Mouse (Mus musculus) thymus, postnatal 0 days (tissue): ENCODE measurements around the gene Gm20388. TPM values are rescaled to one million over a fixed set of nuclear protein-coding genes. Genes with fewer than 3 reads are reported as not detected.
A peak's percentile ranks its signal among the peaks of the same experiment; 100 is the strongest.
"Not testable (repeated sequence)": the region's sequence is repeated elsewhere in the genome, so short reads cannot be mapped to it uniquely, and the experiment has no call there.

Experiments used
- DNase-seq: peaks from one replicate; pipeline ENCODE4 v3.0.0-alpha.2; 2015; ENCODE audit warnings: low spot score
- polyA plus RNA-seq: library from polyadenylated mRNA; unstranded; fragments of >200 nt; fragmentation: Nextera tagmentation; extraction: Ambion mirVana; gene quantifications from 2 replicates; pipeline ENCODE4 v1.2.1, GENCODE M21; 2015

The Gm20388 gene
- polyA plus RNA-seq, 1 experiment from 2014 or later, result not detected

DNA sequence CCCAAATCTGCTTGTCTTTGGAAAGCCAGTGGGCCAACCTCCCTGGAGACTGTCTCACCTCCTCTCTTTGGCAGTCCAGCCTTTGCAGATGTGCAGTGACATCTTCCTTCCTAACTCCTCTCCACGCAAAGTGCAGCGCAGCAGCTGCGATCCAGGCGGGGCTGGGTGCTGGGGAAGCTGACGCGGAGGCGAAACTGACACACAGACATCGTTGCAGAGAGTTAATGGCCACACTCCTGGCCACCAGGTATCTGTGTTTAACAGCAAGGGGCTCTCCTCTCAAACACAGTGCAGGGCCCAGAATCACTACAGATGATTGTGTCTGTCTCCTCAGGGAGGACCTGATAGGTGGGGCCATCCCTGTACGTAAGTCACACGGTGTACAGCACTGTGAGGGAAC, 3360.5 kb downstream of the Gm20388 start:
- no peak for DNase-seq

DNA sequence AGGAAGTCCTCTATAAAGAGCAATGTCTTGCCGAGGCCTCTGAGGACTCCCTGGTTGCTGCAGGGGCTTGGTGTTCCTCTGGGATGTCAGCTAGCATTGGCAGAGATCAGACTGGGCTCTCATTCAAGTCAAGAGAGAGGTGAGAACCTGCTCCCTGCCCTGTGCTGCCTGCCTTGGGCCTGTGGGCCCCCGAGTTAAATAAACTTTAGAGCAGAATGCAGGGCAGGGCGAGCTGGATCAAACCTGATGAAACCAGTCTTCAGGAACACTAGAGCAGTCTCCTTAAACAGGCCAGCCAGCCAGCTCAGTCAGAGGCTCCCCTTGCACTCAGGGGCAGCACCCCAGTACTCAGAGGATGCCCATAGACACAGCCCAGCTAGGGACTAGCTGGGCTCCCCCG, 3361.3 kb downstream of the Gm20388 start:
- DNase-seq, result no peak

DNA sequence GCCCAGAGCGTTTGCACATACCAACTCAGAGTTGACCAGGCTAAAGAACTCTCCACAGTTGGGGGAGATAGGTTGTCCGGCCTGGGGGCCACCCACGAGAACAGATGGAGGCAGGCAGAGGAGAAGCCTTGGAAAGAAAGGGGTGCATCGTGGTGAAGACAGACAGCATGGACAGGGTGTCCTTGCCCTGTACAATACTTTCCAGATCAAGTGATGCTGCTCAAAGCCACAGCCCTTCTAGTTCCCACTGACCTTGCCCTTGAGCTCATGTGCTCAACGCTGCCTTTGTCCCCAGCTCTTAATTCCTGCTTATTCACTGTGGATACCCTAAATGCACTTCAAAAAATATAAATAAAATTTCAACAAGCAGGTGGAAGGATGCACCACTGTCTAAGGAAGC, 3363.8 kb downstream of the Gm20388 start:
- DNase-seq, result no peak

DNA sequence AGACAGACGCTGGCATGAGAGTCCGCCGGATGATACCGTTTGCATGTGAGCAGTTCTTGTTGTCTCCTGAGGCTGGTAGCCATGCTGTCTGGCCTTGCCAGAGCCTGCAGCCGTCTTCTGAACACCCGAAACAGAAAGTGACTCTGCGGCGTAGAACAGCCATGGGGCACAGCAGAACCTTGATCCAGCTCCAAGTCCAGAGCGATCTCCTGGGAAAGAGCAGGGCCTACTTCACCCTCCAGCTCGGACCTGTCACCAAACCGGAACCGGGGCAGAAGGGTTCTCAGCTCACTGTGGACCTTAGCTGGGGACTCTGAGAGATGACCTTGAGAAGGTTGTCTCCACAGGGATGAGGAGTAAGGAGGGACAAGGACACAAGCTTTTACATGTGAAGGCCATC, 3364.5 kb downstream of the Gm20388 start:
- DNase-seq, result no peak

DNA sequence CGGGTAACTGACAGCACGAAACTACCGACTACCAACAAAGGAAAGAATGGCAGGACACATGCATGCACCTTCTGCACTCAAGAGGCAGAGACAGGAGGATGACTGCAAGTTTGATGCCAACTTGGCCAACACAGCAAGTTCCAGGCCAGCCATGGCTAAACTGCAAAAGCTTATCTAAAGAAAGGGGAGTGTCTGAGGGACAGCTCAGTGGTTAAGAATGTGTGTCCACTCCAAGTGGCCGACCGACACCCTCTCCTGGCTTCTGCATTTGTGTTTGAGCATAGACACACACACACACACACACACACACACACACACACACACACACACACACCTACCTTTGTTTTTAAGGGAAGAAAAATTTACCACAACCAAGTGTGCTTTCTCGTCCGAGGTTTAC, 3367.8 kb downstream of the Gm20388 start:
- DNase-seq, result no peak

DNA sequence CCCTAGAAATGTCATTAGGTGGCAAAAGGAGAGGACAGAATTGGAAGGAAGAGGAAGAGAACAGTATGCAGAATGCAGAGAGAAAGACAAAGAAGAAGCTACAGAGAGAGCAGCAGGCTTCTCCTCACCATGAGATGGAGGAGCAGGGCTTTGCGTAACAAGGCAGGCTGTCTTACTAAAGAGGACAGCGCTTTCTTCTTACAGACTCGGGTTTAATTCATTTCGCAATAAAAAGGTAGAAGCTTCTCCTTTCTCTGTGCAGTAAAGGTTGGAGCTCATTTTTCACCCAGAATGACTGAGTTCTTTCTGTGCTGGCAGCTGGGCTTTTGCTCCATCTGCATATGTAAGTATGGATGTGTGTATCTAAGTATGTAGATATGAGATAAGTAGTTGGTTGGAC, 3369.2 kb downstream of the Gm20388 start:
- no peak for DNase-seq

DNA sequence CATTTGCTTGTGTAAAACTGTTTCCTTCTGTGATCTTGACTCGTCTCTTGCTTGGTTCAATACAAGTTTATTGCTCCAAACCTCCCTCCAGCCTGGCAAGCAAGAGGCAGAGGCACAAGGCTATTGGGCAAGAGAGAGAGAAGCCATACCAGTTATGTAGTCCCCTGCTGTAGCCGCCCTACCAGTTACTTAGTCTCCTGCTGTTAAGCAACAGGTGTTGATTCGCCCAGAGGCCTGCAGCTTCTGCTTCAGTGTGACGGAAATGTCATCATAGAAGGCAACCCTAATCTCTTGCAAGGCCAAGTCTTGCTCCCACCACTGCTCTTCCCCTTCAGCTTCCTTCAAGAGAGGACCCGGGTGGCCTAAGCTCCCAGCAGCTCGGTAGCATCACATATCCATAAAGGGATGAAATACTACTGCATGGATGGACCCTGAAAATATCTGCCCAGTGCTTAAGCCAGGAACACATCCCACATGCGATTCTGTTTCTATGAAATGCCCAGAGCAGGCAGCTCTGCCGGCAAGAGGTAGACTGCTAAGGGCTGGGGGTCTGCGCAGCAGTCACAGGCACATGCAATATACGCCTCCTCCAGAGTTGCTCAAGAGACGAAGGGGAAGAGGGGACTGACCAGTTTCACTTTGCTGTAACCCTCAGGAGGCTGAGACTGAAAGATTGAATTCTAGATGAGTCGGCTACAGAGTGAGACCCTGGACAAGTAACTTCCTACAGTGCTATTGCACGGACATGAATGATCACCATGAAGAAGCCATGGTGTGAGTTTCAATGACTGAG, 3369.9 kb downstream of the Gm20388 start:
- no peak for DNase-seq

DNA sequence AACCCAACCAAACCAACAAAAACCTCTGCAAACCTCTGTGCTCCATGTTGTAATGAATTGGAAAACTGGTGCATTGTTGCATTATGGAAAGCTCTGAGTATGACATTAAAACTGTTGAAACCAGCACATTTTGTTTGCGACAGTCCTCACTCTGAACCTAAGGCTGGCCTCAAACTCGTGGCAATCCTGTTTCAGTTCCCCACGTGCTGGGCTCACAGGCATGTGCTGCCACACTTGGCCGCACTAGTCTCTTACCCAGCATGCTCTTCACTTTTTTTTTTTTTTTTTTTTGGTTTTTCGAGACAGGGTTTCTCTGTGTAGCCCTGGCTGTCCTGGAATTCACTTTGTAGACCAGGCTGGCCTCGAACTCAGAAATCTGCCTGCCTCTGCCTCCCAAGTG, 3372.4 kb downstream of the Gm20388 start:
- not testable (repeated sequence) for DNase-seq

DNA sequence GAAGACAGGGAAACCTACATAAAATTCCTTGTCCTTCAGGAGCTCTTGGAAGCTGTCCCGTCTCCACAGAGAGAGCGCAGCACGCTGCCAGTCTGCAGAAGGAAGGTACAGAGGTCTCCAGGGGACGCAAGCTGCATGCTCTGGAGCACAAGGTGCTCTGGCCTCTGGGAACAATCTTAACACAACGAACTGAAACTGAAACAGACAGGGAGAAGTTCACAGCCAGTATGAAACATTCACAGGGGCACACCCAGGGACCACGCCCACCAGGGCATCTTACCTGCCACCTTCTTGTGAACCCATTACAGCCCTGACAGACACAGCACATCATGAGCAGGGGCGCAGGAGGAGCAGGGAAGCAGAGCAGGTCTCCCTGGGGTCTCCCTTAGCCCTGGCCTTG, 3373.3 kb downstream of the Gm20388 start:
- DNase-seq, result no peak

DNA sequence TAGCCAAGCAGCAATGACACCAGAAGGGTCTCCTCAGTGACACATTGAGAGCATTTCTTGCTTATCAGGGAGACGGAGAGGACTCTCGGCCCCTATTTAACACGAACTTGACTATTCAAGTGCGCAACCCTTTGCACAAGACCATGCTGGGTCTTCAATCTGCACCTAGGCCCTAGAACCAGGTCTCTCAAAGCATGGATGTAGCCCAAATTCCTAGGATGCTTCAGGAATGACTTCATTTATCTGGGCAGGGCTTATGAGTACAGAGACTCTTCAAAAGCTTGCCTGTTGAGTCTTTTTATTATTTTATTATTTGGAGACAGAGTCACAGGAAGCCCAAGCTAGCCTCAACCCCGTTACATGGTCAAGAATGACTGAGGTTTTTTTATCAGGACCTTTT, 3373.9 kb downstream of the Gm20388 start:
- no peak for DNase-seq

DNA sequence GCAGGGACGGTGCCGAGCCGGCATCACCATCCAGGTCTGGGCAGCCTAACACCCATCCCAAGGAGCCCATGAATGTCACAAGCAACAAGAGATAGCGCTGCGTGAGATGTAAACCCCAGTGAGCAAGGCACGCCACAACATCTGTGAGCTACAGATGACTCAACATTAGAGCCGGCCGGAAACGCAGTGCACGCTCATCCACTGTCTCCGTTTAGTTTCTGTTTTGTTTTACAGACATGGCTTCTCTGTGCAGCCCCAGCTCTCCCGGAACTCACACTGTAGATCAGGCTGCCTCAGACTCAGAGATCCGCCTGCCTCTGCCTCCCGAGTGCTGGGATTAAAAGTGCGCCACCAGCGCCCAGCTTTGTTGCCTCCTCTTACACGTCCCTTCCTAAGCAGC, 3376.7 kb downstream of the Gm20388 start:
- no peak for DNase-seq

DNA sequence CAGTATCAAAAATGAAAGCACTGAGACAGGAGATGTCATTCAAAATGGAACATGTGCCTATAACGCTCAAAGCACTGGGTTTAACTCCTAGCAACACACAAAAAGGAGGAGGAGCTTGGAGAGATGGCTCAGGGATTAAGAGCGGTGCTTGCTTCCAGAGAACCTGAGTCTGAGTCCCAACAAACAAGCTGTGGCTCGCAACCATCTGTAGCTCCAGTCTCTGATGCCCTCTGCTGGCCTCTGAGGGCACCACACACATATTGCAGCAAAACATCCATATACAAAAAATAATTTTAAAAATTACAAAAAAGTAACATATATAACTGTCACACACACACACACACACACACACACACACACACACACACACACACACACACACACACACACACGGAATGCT, 3379.5 kb downstream of the Gm20388 start:
- DNase-seq, result peak; percentile 33

DNA sequence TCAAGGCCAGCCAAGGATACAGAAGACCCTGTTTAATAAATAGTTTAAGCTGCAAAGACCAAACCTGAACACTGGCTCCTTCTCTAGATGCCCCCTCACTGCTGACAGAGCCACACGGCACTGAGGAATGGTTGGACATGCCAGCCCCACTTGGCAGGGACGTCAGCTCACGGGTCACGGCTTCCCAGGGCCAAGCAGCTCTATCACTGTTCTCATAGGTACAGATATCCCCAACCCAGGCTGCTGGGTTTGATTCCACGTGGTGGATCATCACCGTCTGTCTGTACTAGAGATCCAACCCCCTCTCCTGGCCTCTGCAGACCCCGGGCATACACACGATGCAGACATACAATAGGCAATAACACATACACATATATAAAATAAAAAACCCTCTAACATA, 3380.0 kb downstream of the Gm20388 start:
- DNase-seq, result no peak

DNA sequence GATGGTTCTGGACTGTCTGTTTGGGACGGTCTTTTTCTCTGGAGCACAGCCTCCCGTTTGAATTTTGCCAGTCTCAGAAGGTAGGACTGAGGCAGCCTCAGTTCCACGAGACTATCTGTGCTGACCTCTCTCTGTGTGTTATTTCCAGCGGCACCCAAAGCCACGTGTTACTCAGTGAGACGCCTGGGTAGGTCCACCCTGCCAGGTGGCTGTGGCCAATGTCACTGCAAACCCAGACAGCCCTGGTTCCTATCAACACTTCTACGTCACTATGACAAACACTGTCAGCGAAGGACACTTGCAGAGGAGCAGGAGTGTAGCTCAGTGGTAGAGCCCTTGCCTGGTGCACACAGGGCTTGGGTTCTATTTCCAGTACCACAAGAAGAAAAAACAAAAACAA, 3381.1 kb downstream of the Gm20388 start:
- DNase-seq, result no peak

DNA sequence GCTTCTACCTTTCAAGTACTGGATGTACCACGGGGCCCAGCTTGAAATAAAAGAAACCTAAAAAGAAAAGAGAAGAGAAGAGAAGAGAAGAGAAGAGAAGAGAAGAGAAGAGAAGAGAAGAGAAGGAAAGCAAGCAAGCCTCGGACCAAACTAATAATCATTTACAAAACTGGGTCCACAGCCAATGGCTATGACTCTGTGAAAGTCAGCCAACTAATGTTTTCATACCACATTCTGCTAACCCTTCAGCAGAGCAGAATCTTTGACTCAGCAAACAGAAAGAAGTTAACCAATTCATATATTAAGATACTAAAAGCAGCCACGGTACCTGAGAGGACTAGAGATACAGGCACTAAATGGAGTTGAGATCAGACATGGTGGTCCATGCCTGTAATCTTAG, 3381.6 kb downstream of the Gm20388 start:
- no peak for DNase-seq

DNA sequence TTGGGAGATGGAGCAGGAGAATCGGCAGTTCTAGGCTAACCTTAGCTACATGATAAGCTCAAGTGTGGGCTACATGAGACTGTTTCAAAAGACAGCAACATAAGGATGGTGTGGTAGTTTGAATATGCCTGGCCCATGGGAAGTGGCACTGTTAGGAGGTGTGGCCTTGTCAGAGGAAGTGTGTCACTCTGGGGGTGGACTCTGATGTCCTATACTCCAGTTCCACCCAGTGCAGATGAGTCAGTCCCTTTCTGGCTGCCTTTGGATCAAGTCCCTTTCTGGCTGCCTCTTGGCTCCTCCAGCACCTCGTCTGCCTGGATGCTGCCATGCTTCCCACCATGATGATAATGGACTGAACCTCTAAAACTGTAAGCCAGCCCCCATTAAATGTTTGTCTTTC, 3382.1 kb downstream of the Gm20388 start:
- DNase-seq, result no peak

DNA sequence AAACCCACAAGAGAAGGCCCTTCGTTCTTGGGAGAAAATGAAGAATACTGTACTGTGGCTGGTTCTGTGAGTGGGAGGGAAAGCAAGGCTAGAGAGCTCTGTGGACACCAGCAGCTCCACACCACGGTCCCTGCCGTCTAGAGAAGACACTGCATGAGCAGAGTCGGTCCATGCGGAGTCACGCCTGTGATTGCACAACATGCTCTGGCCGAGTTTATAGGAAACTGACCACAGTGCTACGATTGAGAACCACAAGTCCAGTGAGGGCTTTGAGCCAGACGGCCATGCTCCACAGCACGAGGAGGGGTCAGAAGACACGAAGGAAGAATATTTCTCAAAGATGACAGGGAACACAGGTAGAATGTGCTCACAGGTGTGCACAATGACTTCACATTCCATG, 3387.7 kb downstream of the Gm20388 start:
- DNase-seq, result no peak

DNA sequence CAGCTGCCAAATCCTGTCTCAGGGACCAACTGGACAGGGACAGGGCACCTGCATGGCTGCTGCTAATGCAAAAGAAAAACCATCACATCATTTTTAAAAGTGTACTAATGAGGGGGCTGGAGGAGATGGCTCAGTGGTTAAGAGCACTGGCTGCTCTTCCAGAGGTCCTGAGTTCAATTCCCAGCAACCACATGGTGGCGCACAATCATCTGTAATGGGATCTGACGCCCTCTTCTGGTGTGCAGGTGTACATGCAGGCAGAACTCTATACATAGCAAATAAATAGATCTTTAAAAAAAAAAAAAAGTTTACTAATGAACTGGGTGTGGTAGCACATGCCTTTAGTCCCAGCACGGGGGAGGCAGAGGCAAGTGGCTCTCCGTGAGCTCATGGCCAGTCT, 3398.1 kb downstream of the Gm20388 start:
- no peak for DNase-seq

DNA sequence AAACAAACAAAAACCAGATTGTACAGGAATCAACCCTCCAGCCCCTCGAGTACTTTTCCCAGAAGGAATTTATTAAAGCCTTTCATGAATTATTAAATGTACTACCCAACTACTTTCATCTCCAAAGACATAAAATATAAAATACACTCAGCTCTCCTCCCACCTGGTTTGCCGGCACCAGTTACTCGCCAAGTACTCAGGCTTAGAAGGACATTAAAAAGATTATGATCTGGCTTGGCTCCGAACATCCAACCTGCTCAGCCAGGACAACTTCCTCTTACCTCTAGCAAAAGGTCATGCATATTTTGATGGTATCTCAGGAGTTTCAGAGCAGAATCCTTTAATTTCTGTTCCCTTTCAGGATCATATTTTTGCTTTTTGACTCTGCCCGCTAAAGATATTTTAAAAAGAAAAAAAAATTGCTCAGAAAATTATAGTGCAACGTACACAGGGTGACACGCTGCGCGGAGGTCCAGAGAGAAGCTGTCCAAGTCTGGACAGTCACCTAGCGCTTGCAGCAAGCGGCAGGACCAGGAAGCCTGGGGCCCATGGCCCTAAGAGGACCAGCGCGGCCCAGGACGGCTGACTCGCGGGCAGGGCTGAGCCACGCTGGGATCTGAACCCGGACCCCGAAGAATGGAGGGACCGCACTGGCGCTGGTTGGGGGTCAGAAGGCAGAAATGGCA, 3407.3 kb downstream of the Gm20388 start:
- DNase-seq, result no peak

DNA sequence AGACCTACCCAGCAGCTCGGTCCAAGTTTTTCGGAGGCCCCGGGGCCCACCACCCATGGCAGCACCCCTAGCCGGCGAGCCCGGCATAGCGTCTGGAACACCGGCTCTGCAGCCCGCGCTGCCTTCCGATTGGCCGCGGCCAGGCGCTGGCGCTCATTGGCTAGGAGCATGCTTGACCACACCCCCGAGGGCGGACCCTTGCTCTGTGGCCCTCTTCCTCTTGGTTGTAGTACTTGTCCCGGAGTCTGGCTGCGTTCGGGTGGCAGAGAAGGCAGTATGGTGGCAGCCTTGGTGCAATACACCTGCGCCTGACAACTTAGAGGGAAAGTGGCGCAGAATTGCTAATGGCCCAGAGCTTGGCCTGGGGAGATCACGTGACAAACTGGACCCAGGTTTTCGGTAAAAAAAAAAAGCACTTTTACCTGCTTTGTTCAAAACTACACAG, 3407.8 kb downstream of the Gm20388 start, which contains the start of gene Fanca:
Fanca (minus strand) TSS at position 110 of the 445 bp plus-strand sequence.
- DNase-seq, result peak; percentile 96

DNA sequence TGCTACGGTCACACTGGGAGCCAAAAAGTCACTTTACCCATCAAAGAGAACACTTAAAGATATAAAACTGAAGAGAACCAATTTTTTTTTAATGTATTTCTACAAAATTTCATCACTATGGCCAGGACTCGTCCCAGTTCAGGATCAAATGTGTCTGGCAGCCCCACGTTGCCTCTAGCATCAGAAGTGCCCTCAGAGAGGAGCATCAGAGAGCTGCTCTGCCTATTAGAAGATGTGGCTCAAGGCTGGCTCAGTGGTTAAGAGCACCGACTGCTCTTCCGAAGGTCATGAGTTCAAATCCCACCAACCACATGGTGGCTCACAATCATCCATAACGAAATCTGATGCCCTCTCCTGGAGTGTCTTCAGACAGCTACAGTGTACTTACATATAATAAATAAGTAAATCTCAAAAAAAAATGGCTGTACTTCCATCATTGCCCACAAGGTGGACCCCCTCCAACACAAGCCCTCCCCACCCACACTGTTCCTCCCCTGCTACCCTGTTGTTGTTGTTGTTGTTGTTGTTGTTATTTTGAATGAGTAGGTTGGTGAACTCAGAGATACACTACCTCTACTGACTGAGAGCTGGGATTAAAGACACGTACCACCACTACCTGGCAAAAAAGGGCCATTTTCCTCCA, 3409.0 kb downstream of the Gm20388 start:
- DNase-seq, result peak; percentile 76

DNA sequence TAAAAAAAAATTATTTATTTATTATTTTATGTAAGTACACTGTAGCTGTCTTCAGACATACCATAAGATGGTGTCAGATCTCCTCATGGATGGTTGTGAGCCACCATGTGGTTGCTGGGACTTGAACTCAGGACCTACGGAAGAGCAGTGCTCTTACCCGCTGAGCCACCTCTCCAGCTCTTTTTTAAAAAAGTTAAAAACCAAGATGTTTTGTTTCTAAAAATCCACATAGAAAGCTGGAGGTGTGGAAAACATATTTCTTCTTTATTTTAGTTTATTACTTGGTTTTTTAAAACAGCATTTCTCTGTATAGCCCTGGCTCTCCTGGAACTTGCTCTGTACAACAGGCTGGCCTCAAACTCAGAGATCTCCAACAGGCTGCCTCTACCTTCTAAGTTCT, 3417.9 kb downstream of the Gm20388 start:
- DNase-seq, result no peak
